Mouse (Mus musculus): ENCODE data around the gene Nup210. TPM values are rescaled to one million over a fixed set of nuclear protein-coding genes. Genes with fewer than 3 reads are reported as not detected.

Gene Nup210
- polyA plus RNA-seq, 2 experiments = 12.6 to 18.9 TPM

GRCm38 (mm10) chr6:91052572-91052971, 64.1 kb downstream of the Nup210 start:
- Histone ChIP-seq H3K36me3 (ENCODE audit: control insufficient read depth, insufficient read depth, low read length) (no peaks in the 10 kb centered on the region), H3K4me2 (replicated peaks; ENCODE audit: low read depth, low read length, severe bottlenecking) (no peak overlapping the region), H3K4me1 (ENCODE audit: control insufficient read depth, insufficient read depth, low read length) (peaks cover 2% of the 10 kb centered on the region; the same call in 1 of the 2 replicates), H3K9ac (ENCODE audit: low read depth, low read length, severe bottlenecking) (no peak overlapping the region), H3K27ac (replicated peaks; ENCODE audit: low read depth, low read length) (no peak overlapping the region), H3K4me3 (replicated peaks; ENCODE audit: low read length) (no peak overlapping the region), H3K27me3 (ENCODE audit: control insufficient read depth, insufficient read depth, low read length) (no peaks in the 10 kb centered on the region), H3K9me3 (ENCODE audit: control insufficient read depth, low read length) (no peaks in the 10 kb centered on the region)
- no peak for DNase-seq (ENCODE audit: low spot score)
- no peak for TF ChIP-seq POLR2A (IDR thresholded peaks at IDR 0.05; ENCODE audit: borderline replicate concordance, extremely low read depth, insufficient read depth, insufficient read length)
- ATAC-seq (ENCODE audit: low FRiP score, low read depth) = no peak
- 94% methylated on average over 4 of the region's 4 CpGs for WGBS

- no peak overlapping the region for H3K9ac ChIP-seq (ENCODE audit: low read depth, low read length, severe bottlenecking)
- DNase-seq (ENCODE audit: low spot score) (no peak), ATAC-seq (ENCODE audit: low FRiP score, low read depth) (no peak)
- no peaks in the 10 kb centered on the region for H3K27me3 ChIP-seq (ENCODE audit: control insufficient read depth, insufficient read depth, low read length)
- TF ChIP-seq POLR2A (IDR thresholded peaks at IDR 0.05; ENCODE audit: borderline replicate concordance, extremely low read depth, insufficient read depth, insufficient read length) = no peak
- no peaks in the 10 kb centered on the region for H3K9me3 ChIP-seq (ENCODE audit: control insufficient read depth, low read length)
- H3K4me3 ChIP-seq (replicated peaks; ENCODE audit: low read length) = no peak overlapping the region
- H3K4me2 ChIP-seq (replicated peaks; ENCODE audit: low read depth, low read length, severe bottlenecking) = no peak overlapping the region
- H3K36me3 ChIP-seq (ENCODE audit: control insufficient read depth, insufficient read depth, low read length) = no peaks in the 10 kb centered on the region
- H3K4me1 ChIP-seq (ENCODE audit: control insufficient read depth, insufficient read depth, low read length) = no peaks in the 10 kb centered on the region; the same call in none of the 2 replicates
- WGBS = 87% methylated on average over 7 of the region's 7 CpGs
- H3K27ac ChIP-seq (replicated peaks; ENCODE audit: low read depth, low read length) = no peak overlapping the region
Measured at GRCm38 (mm10) chr6:91048019-91048418, 68.6 kb downstream of the Nup210 start.

DNA sequence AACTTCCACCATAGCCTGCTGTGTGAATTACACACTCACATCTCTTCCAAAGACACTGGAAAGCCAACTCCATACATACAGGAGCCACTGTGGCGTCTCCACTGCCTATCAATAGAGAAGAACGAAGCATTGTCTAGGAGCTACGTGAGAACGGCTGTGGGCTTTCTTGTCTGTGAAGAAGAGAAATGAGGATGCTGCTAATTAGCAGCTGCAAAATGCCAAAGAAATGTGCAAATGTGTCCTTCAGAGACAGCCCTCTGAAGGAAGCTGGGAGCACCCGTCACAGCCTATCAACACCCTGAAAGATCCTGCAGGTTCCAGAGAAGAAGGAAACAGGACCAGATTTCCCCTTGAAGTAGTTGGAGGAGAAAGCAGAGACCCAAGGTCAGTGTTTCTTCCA, 69.2 kb downstream of the Nup210 start:
- Histone ChIP-seq H3K36me3 (ENCODE audit: control insufficient read depth, insufficient read depth, low read length) (no peaks in the 10 kb centered on the region), H3K27me3 (ENCODE audit: control insufficient read depth, insufficient read depth, low read length) (no peaks in the 10 kb centered on the region), H3K4me1 (ENCODE audit: control insufficient read depth, insufficient read depth, low read length) (no peaks in the 10 kb centered on the region; the same call in none of the 2 replicates), H3K9me3 (ENCODE audit: control insufficient read depth, low read length) (no peaks in the 10 kb centered on the region), H3K4me2 (replicated peaks; ENCODE audit: low read depth, low read length, severe bottlenecking) (no peak overlapping the region), H3K27ac (replicated peaks; ENCODE audit: low read depth, low read length) (no peak overlapping the region), H3K9ac (ENCODE audit: low read depth, low read length, severe bottlenecking) (no peak overlapping the region), H3K4me3 (replicated peaks; ENCODE audit: low read length) (no peak overlapping the region)
- 82% methylated on average over 5 of the region's 5 CpGs for WGBS
- no peak for ATAC-seq (ENCODE audit: low FRiP score, low read depth)
- TF ChIP-seq POLR2A (IDR thresholded peaks at IDR 0.05; ENCODE audit: borderline replicate concordance, extremely low read depth, insufficient read depth, insufficient read length) = no peak
- no peak for DNase-seq (ENCODE audit: low spot score)

DNA sequence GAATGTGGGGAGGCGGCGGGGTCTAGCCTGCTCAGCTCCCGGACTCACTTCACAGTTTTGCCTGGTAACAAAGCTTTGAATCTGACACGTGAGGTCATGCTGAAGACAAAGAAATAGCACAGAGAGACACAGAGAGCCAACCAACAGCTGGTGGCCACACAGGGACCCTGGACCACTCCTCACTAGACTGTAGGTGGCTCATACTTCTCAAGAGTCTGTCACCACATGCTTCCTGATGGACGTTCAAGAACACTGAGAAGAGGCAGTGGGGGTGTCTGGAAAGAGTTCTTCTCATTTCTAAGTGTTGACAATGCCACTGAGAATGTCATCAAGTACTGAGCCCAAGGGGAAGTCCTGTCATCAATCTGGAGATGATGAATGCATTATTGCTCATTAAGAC, 70.4 kb downstream of the Nup210 start:
- Histone ChIP-seq H3K27me3 (ENCODE audit: control insufficient read depth, insufficient read depth, low read length) (no peaks in the 10 kb centered on the region), H3K4me1 (ENCODE audit: control insufficient read depth, insufficient read depth, low read length) (no peaks in the 10 kb centered on the region; the same call in none of the 2 replicates), H3K4me2 (replicated peaks; ENCODE audit: low read depth, low read length, severe bottlenecking) (no peak overlapping the region), H3K36me3 (ENCODE audit: control insufficient read depth, insufficient read depth, low read length) (no peaks in the 10 kb centered on the region), H3K9me3 (ENCODE audit: control insufficient read depth, low read length) (no peaks in the 10 kb centered on the region), H3K9ac (ENCODE audit: low read depth, low read length, severe bottlenecking) (no peak overlapping the region), H3K4me3 (replicated peaks; ENCODE audit: low read length) (no peak overlapping the region), H3K27ac (replicated peaks; ENCODE audit: low read depth, low read length) (no peak overlapping the region)
- 74% methylated on average over 5 of the region's 5 CpGs for WGBS
- no peak for TF ChIP-seq POLR2A (IDR thresholded peaks at IDR 0.05; ENCODE audit: borderline replicate concordance, extremely low read depth, insufficient read depth, insufficient read length)
- no peak for DNase-seq (ENCODE audit: low spot score)
- ATAC-seq (ENCODE audit: low FRiP score, low read depth) = no peak

- H3K4me1 ChIP-seq (ENCODE audit: control insufficient read depth, insufficient read depth, low read length) = no peaks in the 10 kb centered on the region; the same call in none of the 2 replicates
- H3K4me3 ChIP-seq (replicated peaks; ENCODE audit: low read length) = no peak overlapping the region
- no peaks in the 10 kb centered on the region for H3K9me3 ChIP-seq (ENCODE audit: control insufficient read depth, low read length)
- no peak overlapping the region; the same call in 1 of the 2 replicates for H3K9ac ChIP-seq (ENCODE audit: low read depth, low read length, severe bottlenecking)
- DNase-seq (ENCODE audit: low spot score) (no peak), ATAC-seq (ENCODE audit: low FRiP score, low read depth) (peak; percentile 35)
- 33% methylated on average over 6 of the region's 6 CpGs for WGBS
- H3K4me2 ChIP-seq (replicated peaks; ENCODE audit: low read depth, low read length, severe bottlenecking) = no peak overlapping the region
- TF ChIP-seq POLR2A (IDR thresholded peaks at IDR 0.05; ENCODE audit: borderline replicate concordance, extremely low read depth, insufficient read depth, insufficient read length) = no peak
- no peaks in the 10 kb centered on the region for H3K36me3 ChIP-seq (ENCODE audit: control insufficient read depth, insufficient read depth, low read length)
- no peaks in the 10 kb centered on the region for H3K27me3 ChIP-seq (ENCODE audit: control insufficient read depth, insufficient read depth, low read length)
- H3K27ac ChIP-seq (replicated peaks; ENCODE audit: low read depth, low read length) = no peak overlapping the region
Measured at GRCm38 (mm10) chr6:91044628-91045331, 71.8 kb downstream of the Nup210 start.

Data from limb, embryonic 14.5 days (tissue).